Mouse (Mus musculus): ENCODE results near the gene Anxa10. TPM values are rescaled to one million over a fixed set of nuclear protein-coding genes. Genes with fewer than 3 reads are reported as not detected.

The Anxa10 gene
- polyA plus RNA-seq, 2 experiments = not detected

GRCm38 (mm10) chr8:62068305-62068704, 54.6 kb downstream of the Anxa10 start:
- DNase-seq (ENCODE audit: low spot score) (no peak), ATAC-seq (ENCODE audit: low FRiP score, low read depth) (no peak)
- Histone ChIP-seq H3K9me3 (ENCODE audit: control insufficient read depth, low read length) (no peaks in the 10 kb centered on the region), H3K27me3 (ENCODE audit: control insufficient read depth, insufficient read depth, low read length) (no peaks in the 10 kb centered on the region), H3K9ac (ENCODE audit: low read depth, low read length, severe bottlenecking) (no peak overlapping the region), H3K36me3 (ENCODE audit: control insufficient read depth, insufficient read depth, low read length) (no peaks in the 10 kb centered on the region), H3K4me3 (replicated peaks; ENCODE audit: low read length) (no peak overlapping the region), H3K27ac (replicated peaks; ENCODE audit: low read depth, low read length) (no peak overlapping the region), H3K4me1 (ENCODE audit: control insufficient read depth, insufficient read depth, low read length) (no peaks in the 10 kb centered on the region), H3K4me2 (replicated peaks; ENCODE audit: low read depth, low read length, severe bottlenecking) (no peak overlapping the region)
- TF ChIP-seq POLR2A (IDR thresholded peaks at IDR 0.05; ENCODE audit: borderline replicate concordance, extremely low read depth, insufficient read depth, insufficient read length) = no peak

GRCm38 (mm10) chr8:62060357-62060756, 62.6 kb downstream of the Anxa10 start:
- no peaks in the 10 kb centered on the region for H3K9me3 ChIP-seq (ENCODE audit: control insufficient read depth, low read length)
- no peaks in the 10 kb centered on the region for H3K4me1 ChIP-seq (ENCODE audit: control insufficient read depth, insufficient read depth, low read length)
- H3K4me3 ChIP-seq (replicated peaks; ENCODE audit: low read length) = no peak overlapping the region
- ATAC-seq (ENCODE audit: low FRiP score, low read depth) (no peak), DNase-seq (ENCODE audit: low spot score) (peak; percentile 37)
- no peak overlapping the region for H3K27ac ChIP-seq (replicated peaks; ENCODE audit: low read depth, low read length)
- no peak for TF ChIP-seq POLR2A (IDR thresholded peaks at IDR 0.05; ENCODE audit: borderline replicate concordance, extremely low read depth, insufficient read depth, insufficient read length)
- H3K27me3 ChIP-seq (ENCODE audit: control insufficient read depth, insufficient read depth, low read length) = no peaks in the 10 kb centered on the region
- no peak overlapping the region for H3K9ac ChIP-seq (ENCODE audit: low read depth, low read length, severe bottlenecking)
- H3K4me2 ChIP-seq (replicated peaks; ENCODE audit: low read depth, low read length, severe bottlenecking) = no peak overlapping the region
- no peaks in the 10 kb centered on the region for H3K36me3 ChIP-seq (ENCODE audit: control insufficient read depth, insufficient read depth, low read length)

DNA sequence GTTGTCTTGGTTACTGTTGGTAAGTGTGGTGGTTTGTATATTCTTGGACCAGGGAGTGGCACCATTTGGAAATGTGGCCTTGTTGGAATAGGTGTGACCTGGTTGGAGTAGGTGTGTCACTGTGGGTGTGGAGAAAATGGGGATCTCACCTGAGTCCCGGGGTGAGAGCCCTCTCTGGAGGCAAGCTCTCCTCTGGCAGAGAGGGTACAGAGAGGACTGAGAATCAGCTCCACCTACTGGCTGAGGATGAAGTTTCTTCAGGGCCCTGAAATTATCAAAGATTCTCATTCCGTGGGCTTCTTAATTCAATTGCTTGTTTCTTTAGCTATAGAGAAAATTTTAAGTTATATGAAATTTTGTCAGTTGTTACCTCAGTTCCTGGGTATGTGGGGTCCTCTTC, 76.1 kb downstream of the Anxa10 start:
- 44% methylated on average over 2 of the region's 2 CpGs for WGBS
- no peak for ATAC-seq (ENCODE audit: low FRiP score, low read depth)
- DNase-seq (ENCODE audit: low spot score) = no peak
- Histone ChIP-seq H3K4me1 (ENCODE audit: control insufficient read depth, insufficient read depth, low read length) (no peaks in the 10 kb centered on the region), H3K9me3 (ENCODE audit: control insufficient read depth, low read length) (no peaks in the 10 kb centered on the region), H3K27ac (replicated peaks; ENCODE audit: low read depth, low read length) (no peak overlapping the region), H3K27me3 (ENCODE audit: control insufficient read depth, insufficient read depth, low read length) (no peaks in the 10 kb centered on the region), H3K4me2 (replicated peaks; ENCODE audit: low read depth, low read length, severe bottlenecking) (no peak overlapping the region), H3K36me3 (ENCODE audit: control insufficient read depth, insufficient read depth, low read length) (no peaks in the 10 kb centered on the region), H3K9ac (ENCODE audit: low read depth, low read length, severe bottlenecking) (no peak overlapping the region), H3K4me3 (replicated peaks; ENCODE audit: low read length) (no peak overlapping the region)
- no peak for TF ChIP-seq POLR2A (IDR thresholded peaks at IDR 0.05; ENCODE audit: borderline replicate concordance, extremely low read depth, insufficient read depth, insufficient read length)

- ATAC-seq (ENCODE audit: low FRiP score, low read depth) (no peak), DNase-seq (ENCODE audit: low spot score) (no peak)
- no peaks in the 10 kb centered on the region for H3K36me3 ChIP-seq (ENCODE audit: control insufficient read depth, insufficient read depth, low read length)
- H3K4me2 ChIP-seq (replicated peaks; ENCODE audit: low read depth, low read length, severe bottlenecking) = no peak overlapping the region
- no peak overlapping the region for H3K4me3 ChIP-seq (replicated peaks; ENCODE audit: low read length)
- H3K27ac ChIP-seq (replicated peaks; ENCODE audit: low read depth, low read length) = no peak overlapping the region
- 75% methylated on average over 3 of the region's 3 CpGs for WGBS
- H3K9me3 ChIP-seq (ENCODE audit: control insufficient read depth, low read length) = no peaks in the 10 kb centered on the region
- no peak overlapping the region for H3K9ac ChIP-seq (ENCODE audit: low read depth, low read length, severe bottlenecking)
- TF ChIP-seq POLR2A (IDR thresholded peaks at IDR 0.05; ENCODE audit: borderline replicate concordance, extremely low read depth, insufficient read depth, insufficient read length) = no peak
- H3K27me3 ChIP-seq (ENCODE audit: control insufficient read depth, insufficient read depth, low read length) = no peaks in the 10 kb centered on the region
- no peaks in the 10 kb centered on the region for H3K4me1 ChIP-seq (ENCODE audit: control insufficient read depth, insufficient read depth, low read length)
Measured at GRCm38 (mm10) chr8:62034351-62034750, 88.6 kb downstream of the Anxa10 start.

- Histone ChIP-seq H3K9ac (ENCODE audit: low read depth, low read length, severe bottlenecking) (no peak overlapping the region), H3K4me3 (replicated peaks; ENCODE audit: low read length) (no peak overlapping the region), H3K4me1 (ENCODE audit: control insufficient read depth, insufficient read depth, low read length) (no peaks in the 10 kb centered on the region), H3K36me3 (ENCODE audit: control insufficient read depth, insufficient read depth, low read length) (no peaks in the 10 kb centered on the region), H3K4me2 (replicated peaks; ENCODE audit: low read depth, low read length, severe bottlenecking) (no peak overlapping the region), H3K27me3 (ENCODE audit: control insufficient read depth, insufficient read depth, low read length) (no peaks in the 10 kb centered on the region), H3K27ac (replicated peaks; ENCODE audit: low read depth, low read length) (no peak overlapping the region), H3K9me3 (ENCODE audit: control insufficient read depth, low read length) (no peaks in the 10 kb centered on the region)
- no peak for DNase-seq (ENCODE audit: low spot score)
- ATAC-seq (ENCODE audit: low FRiP score, low read depth) = no peak
- WGBS = 89% methylated on average over 4 of the region's 4 CpGs
- no peak for TF ChIP-seq POLR2A (IDR thresholded peaks at IDR 0.05; ENCODE audit: borderline replicate concordance, extremely low read depth, insufficient read depth, insufficient read length)
Measured at GRCm38 (mm10) chr8:62014582-62014981, 108.4 kb downstream of the Anxa10 start.

DNA sequence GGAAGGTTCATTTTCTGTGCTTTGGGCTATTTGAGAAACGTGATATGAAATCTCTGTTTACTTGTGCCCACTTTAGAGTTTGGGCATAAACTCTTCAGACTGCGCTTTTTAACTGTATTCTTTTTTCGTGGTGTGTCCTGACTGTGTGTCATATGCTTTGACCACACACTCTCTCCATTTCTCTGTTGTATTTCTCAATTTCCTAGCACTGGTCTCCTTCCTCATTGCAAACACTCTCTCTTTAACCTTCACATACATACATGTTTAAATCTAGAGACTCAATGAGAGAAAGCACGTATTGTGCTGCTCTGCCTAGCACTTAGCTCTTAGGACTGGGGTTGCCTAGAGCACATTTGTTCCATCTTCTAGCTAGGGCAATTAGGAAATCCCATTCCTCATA, 108.8 kb downstream of the Anxa10 start:
- Histone ChIP-seq H3K27ac (replicated peaks; ENCODE audit: low read depth, low read length) (no peak overlapping the region), H3K4me3 (replicated peaks; ENCODE audit: low read length) (no peak overlapping the region), H3K4me1 (ENCODE audit: control insufficient read depth, insufficient read depth, low read length) (no peaks in the 10 kb centered on the region), H3K4me2 (replicated peaks; ENCODE audit: low read depth, low read length, severe bottlenecking) (no peak overlapping the region), H3K9me3 (ENCODE audit: control insufficient read depth, low read length) (no peaks in the 10 kb centered on the region), H3K27me3 (ENCODE audit: control insufficient read depth, insufficient read depth, low read length) (no peaks in the 10 kb centered on the region), H3K9ac (ENCODE audit: low read depth, low read length, severe bottlenecking) (no peak overlapping the region), H3K36me3 (ENCODE audit: control insufficient read depth, insufficient read depth, low read length) (no peaks in the 10 kb centered on the region)
- WGBS = 87% methylated on average over 4 of the region's 4 CpGs
- TF ChIP-seq POLR2A (IDR thresholded peaks at IDR 0.05; ENCODE audit: borderline replicate concordance, extremely low read depth, insufficient read depth, insufficient read length) = no peak
- no peak for ATAC-seq (ENCODE audit: low FRiP score, low read depth)
- no peak for DNase-seq (ENCODE audit: low spot score)

Other genes with a start within 250 kb of the Anxa10 start
- 61.4 and 62.4 TPM in 2 replicates for gene Palld, start 220.5 kb downstream of the Anxa10 start, polyA plus RNA-seq (2012; rRNA removed)
- 99.0 and 111 TPM in 2 replicates for gene Palld, start 220.5 kb downstream of the Anxa10 start, polyA plus RNA-seq (2014; fragmentation: Nextera tagmentation; extraction: Ambion mirVana)
- gene Ddx60, start 195.1 kb downstream of the Anxa10 start, polyA plus RNA-seq (2012; rRNA removed) = 0.17 and 0.24 TPM in 2 replicates
- 0.51 and 1.3 TPM in 2 replicates for gene Ddx60, start 195.1 kb downstream of the Anxa10 start, polyA plus RNA-seq (2014; fragmentation: Nextera tagmentation; extraction: Ambion mirVana)

All from limb, embryonic 14.5 days (tissue).